Mouse (Mus musculus) left cerebral cortex, adult 11 months (tissue): ENCODE data around the gene Lamc2.

Source experiments
- DNase-seq: peaks from one replicate; pipeline ENCODE4 v3.0.0; 2022; ENCODE audit warnings: low spot score

The Lamc2 gene

DNA sequence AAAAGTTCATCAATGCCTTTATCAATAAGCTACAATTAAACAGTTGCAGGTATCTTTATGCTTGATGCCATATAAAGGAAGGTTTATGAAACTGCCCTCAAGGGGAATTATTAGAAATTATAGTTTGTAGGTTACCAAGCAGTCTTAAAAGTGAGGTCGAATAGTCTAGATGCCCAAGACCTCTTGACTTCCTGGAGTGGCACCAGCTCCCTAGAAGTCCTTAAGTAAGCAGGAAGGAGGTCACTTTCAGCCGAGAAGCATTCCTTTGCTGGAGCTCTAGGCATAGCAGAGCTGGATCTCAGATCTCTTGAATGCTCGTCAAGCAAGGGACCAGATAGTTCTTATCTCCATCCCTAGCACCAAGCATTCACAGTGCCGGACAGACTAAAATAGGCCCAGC is 58.6 kb downstream of the Lamc2 start:
- DNase-seq: no peak

DNA sequence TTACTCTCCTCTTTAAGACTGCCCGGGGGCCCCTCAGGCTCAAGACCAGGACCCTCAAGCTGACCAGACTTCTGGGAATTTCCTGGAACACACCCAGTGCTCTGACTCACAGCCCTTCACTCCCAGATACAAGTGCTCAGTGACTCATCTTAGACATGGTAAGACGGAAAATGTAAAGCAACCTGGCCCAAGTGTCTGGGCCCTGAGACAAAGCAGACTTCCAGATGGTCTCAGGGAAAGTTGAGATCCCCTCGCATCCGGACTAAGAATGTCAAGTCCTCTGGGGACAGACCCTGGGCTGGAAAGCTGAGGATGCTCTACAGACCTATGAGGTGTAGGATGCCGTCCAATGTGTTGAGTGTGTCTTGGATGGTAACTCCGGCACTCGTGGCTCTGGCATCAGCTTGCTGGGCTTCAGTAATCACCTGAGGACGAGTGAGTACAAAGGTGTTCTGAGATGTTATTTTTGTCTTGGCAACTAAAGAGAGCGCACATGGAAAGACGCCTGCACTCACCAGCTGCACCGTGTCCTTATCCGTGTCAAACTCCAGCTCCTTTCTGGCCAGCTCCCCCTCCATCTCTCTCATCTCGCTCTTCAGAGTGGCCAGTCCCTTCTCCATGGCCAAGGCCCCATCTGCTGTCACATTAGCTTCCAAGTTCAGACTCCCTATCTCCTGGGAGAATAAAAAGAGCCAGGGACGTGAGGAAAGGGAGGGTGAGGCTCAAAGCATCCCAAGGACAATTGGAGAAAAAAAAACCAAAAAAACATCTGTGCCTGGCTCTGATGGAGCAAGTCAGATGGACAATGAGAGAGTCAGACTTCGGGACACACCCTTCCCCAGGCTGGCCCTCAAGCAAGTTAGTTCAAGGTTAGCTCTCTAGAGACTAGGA is 59.5 kb downstream of the Lamc2 start:
- DNase-seq: no peak

DNA sequence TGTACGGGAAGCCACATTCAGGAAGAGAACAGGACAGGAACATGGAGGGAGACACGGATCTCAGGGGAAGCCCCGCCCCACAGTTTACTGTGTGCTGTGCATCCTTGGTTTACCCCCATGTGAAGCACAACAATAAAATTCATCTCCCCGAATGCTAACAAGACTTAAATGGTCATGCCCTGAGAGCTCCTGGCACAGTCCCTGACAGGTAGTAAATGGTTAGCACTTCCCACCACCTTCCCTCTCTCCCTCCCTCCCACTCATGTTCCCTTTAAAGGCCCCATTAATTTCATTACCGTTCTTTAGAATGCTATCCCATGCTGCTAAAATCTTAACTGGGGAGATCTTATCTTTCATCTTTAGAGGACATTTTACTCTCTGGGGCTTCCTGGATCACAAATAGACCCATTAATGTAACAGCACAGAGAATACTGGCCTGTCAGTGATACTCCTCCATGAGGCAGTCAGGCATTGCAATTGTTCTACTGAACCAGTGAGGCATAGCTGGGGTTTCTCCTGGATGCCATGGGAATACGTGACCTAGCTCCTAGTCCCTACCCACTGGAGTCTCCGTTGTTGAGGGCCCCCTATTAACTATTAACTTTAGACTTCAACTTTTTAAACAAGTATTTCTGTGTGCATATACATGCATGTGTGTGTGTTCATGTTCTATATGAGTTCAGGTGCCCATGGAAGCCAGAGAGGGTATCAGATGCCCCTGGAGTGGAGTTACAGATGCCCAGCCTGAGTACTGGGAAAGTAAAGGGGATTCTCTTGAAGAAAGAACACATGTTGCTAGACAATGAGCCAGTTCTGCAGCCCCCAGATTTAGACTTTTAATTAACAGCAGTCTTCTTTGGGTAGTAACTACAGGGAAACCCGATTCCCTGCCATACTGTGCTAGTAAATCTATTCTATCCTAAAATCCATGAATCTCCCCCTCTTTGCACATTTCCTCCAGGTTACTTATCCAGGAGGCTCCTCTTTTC is 60.7 kb downstream of the Lamc2 start:
- DNase-seq: no peak

DNA sequence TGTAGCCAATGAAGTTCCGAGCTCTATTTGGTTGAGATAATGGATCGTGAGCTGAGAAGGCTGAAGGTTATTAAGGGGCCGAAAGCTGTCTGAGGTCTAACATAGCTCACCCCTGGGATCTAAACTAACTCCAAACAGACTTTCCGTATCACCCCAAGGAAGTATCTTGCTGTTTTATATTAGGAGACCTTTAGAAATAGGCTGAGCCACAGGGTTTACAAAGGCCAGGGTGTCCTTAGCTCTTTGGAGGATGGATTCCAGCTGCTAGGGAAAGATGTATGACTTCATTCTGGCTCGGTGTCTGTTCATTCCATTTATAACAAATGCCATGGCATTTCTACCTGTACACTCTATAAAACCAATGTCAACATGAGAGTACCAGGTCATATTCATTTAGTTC is 61.7 kb downstream of the Lamc2 start:
- no peak for DNase-seq

DNA sequence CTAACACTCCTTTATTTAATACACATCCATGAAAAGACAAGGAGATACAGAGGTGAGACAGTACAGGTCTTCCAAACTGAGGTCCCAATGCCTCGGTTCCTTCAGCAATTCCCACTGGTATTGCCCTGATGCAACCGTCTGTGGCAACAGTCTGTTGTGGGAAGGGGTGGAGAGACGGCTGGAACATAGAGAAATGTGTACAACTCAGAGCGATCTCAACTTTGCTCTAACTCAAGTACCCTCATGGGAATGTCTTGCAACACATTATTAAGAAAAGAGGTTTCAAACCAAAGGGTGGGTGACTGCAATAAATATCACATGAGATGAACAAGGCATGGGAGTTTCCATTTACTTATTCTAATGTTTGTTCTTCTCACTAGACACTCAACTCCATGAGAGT is 63.5 kb downstream of the Lamc2 start:
- no peak for DNase-seq

DNA sequence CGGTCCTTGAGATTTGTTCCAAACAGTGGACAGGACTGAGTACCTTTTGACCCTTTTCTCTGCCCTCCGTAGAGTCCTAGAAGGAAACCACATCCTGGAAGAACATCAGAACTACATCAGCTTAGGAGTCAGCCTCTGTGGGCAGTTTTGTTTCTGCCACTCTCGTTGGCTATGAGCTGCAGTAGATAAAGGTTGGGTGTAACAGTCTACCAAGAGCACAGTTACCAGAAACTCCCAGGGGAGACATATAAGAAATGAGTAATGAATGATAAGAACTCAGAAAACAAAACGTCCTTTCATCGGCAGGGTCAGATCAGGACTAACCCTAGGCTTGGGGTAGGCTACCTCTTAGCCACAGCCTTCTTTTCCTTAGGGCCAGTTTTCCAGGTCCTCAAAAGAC is 64.9 kb downstream of the Lamc2 start:
- no peak for DNase-seq

DNA sequence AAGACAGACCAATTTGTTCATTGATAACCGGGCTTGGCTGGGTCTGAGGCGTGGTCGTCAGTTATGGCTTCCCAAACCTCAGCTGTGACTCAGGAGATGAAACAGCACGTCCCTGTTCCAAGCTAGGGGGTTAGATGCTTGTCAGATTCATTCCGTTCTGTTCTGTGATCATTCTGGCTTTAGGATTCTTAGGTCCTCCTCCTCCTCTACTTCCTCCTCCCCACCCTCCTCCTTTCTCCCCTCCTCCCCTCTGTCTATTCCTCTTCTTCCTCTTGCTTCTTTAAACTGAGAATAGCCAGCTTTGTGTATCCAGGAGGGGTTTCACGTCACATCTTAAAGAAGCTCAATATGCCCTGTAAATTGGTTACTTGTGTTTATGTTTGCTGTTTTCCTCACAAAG is 65.7 kb downstream of the Lamc2 start:
- DNase-seq: no peak

DNA sequence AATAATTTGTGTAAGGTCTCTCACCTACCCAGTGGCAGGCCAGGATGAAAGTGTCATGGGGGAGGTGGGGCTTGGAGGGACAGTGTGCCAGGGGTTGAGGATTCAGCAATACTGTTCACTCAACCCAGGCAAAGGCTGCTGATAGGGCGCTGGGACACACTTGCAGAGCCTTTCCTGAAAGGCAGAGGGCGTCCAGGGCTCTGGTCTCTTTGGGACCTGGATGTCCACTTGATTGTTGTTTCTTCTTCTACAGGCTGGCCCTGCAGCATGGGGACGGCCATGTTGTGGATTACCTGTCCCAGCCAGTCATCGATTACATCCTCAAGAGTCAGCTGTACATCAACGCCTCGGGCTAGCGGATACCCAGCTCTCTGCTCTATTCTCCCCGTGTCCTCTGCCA is 70.9 kb downstream of the Lamc2 start:
- no peak for DNase-seq

DNA sequence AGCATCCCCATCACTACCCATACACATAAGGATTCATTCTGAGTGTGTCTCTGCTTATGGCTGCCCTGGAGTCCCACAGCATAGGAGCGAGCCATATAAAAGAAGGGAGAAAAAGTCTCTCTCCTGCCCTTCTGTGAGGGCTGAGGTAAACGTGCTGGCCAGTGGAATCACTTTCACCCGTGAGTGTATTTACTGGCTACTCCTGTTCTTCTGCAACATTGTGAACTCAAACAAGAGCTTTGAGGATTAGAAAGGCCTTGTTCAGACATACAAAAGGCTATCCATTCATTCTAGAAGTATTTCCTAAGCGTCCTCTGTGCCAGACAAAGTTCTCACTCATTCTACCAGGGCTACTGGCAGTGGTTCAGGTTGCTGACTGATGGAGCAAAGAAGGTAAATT is 74.7 kb downstream of the Lamc2 start:
- DNase-seq: no peak

DNA sequence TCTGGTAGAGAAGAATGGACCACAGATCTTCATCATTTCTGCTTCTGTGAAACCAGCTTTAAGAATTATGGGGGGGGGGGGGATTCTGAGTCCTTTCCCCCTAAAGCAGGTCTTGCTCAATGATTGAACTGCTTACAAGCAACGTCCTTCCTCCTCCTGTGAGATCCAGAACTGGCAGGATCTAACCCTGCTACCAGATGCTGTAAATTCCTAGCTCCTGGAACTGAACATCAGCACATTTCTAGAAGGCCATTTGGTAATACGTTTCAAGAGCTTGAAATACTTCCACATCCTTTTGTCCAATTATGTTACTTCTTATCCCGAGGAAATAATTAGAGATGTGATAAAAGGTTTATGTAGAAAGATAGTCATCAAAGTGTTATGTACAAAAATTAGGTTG is 76.4 kb downstream of the Lamc2 start:
- DNase-seq: no peak

DNA sequence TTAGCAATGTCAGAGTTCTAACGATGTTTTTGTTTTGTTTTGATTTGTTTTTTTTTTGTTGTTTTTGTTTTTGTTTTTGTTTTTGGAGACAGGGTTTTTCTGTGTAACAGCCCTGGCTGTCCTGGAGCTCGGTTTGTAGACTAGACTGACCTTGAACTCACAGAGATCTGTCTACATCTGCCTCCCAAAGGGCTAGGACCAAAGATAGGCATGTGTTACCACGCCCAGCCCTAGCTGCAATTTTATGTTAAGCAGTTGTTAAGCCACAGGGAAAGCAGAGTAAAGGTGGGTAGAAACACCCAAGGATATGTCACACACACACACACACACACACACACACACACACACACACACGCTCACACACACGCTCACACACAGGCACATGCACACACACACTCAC is 76.9 kb downstream of the Lamc2 start:
- DNase-seq: no peak

DNA sequence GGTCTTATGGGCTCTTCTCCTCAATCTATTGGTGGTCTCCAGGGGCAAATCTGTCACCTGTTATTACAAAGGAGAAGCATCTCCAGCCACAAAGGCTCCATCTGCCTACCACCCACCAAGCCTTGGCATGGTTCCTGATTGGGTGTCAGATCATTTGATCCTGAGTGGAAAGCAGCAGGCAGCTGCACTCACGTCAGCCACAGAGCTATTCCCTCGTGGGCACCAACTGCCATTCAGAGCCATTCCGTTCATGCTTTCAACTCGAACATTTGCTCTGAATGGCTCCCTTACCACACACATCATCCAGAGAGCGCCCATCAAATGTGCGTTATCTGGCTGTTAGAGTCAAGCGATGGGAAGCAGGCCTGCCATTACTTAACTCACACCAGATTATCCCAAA is 78.4 kb downstream of the Lamc2 start:
- no peak for DNase-seq

DNA sequence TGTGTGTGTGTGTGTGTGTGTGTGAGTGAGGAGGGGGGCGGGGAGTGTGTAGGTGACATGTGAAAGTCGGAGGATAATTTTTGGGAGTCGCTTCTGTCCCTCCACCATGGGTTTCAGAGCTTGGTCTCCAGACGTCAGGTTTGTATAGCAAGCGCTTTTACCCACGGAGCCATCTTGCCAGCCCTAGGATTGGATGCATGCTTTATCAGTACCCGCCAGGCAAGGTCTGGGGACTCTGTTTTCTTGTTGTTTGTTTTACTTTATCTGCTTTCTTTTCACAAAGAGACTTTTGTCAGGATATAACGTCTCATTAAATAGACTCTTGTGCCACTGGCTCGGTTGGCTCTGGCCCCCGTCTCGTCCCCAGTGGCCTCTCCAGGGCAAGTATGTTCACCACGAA is 81.4 kb downstream of the Lamc2 start:
- DNase-seq: no peak

DNA sequence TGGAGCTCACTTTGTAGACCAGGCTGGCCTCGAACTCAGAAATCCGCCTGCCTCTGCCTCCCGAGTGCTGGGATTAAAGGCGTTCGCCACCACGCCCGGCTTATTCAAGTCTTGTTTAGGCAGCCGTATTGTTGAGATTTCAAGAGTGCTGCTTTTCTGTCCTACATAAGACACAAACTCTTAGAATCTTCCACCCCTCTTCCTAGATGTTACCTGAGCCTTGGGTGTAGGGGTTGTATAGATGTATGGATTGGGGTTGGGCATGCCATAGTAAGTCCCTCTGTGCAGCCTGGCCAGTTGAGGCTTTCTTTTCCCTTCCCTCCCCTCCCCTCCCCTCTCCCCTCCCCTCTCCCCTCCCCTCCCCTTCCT is 83.1 kb downstream of the Lamc2 start:
- no peak for DNase-seq

DNA sequence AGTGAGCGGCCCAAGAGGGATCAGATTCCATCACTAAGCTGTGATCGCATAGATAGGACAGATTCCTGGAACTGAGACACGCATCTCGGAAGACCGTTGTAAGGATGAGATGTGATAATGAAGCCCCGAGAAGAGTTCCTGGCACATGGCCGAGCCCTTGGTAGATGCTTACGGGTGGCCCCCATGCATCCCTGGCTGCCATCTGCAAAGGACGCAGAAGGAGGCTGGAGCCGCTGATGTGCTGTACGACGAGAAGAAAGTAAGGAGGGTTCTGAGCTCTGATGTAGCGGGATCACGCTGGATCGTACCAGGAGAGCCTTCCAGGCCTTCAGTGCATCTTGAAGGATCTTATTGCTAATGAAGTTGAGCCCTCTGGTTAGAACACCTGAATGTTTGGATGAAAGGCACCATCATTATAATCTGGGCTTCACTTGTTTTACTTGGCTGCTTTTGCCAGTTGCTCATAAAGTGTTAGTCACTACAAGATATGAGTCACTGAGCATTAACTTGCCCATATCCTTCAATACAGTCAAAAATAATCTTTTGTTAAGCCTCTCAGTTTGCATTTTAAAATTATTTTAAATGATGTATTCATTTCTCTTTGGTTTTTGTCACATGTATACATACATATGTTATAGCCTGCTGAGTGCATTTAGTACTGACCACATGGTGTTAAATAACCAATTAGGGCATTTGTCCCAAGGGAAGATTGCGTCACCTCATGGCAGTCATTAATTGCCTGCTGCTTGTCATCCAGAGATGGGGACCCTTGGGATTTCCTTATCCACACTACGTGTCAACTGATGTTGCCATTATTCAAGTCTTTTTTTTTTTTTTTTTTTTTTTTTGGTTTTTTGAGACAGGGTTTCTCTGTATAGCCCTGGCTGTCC is 83.7 kb downstream of the Lamc2 start:
- DNase-seq: no peak

DNA sequence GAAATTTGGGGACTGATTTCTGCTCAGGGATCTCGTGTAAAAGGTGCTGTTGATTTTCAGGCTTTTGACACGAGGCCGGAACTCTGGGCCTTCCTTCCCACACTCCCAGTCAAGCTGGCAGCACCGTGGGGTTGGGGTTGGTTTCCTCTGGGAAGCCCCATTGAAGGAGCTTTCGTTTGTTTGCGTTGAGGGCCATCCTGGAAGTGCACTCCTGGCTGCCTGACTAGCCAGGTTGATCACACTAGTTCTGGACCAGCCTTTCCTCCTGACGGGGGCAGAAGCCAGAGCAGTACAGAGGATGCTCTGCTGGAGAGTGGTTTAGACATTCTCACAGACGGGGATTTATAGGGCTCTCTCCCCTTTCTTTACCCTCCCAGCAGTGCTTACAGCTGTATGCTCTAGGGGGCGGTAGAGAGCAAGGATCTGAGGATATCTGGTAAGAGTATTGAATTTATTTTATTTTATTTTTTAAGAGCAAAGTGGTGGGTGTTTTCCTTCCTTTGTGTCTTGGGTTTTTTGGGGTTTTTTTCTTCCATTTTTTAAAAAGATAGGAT is 84.8 kb downstream of the Lamc2 start:
- peak; percentile 15 for DNase-seq

DNA sequence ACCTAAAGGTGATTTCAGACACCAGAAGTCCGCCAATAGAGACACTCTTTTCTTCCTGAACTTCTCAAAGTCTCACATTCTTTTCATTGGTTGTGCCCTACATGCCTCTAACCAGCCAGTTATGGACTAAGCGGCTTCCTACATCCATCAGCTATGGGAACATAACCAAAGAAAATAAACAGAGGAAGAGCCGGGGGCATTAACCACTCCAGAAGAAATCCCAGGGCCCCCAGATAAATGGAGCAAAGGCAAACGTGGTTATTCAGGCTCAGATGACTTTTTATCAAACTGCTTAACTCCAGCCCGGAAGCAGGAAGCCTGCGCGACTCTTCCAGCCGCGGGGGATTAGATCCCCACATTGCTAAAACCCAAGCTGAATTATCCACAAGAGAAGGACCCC is 85.3 kb downstream of the Lamc2 start:
- no peak for DNase-seq

DNA sequence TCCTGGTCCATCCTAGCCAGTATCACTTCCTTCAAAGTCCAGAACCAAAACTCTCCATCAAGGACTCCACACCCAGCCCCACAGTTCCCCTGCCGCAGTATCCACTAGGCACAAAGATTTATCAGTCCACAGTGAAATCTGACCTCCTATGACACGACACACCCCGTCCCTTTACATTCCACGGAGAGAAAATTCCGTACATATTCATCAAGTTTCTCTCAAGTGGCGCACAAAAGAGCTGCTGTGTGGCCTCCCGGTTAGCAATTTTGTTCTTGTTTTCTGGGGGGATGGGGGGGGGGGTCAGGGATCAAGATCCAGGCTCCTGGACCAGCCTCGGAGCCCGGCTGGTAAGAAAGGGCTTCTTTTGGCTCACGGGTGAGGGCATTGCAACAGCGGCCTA is 87.7 kb downstream of the Lamc2 start:
- DNase-seq: no peak

DNA sequence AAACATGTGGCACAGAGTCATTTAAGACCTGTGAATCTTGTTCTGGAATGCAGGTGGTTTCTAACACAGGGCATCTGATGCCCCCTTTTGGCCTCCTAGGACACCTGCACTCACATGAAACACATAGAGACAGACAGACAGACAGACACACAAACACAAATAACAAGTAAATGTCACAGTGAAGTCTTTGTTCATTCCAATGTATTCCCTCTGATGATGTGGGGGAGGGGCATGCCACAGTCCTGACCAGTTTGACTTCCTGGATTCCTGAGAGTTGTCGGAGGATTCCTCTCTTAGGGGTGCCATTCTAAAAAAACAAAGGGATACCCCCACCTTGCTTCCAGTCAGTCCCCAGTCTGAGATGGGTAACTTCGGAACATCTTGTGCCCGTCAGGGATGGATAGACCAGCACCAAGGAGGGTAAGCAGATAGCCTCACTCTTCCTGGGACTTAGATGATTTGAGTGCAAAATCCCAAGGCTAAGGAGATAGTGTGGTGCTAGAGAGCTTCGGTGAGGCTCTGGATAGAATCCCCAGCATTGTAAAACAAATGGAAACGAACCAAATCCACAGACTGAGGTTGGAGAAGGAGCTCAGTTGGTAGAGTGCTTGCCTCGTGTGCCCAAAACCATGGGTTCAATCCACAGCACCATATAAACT is 89.1 kb downstream of the Lamc2 start:
- DNase-seq: no peak

DNA sequence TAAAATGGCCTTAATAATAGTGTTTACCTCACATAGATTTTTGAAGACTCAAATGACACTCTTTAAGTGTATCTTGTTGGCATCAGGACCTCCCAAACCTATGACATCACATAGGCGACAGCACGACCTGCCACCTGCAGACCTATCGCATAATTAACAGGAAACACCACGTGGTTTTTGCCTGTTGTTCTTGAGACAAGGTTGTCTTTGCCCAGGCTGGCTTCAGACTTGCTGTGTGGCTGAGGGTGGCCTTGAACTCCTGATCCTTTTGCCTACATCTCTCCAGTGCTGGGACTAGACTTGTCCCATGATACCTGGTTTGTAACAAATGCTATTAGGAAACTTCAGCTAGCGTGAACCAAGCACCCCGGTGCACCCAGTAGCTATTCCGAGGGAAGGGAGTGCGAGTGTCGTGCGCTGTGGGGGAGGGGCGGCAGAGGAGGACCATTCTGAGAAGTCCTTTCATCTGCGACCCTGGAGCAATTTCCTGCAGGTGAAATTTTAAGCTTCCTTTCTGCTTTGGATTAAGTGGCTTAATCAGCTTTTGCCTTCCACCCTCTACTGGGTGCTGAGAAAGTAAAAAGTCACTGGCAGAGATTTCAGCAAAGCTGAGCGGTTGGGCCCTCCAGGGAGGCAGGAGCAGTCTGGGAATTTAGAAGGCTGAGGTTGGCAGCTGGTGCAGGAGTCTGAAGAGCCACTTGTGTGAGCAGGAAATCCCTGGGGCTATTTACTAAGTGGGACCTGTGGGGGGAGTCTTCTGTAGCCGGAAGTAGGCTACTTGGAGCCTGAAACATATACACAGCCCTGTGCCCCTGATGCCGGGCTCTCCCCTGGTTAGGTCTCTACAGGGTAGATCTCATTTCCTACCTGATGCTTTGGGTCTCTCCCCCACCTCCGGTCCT is 90.2 kb downstream of the Lamc2 start:
- DNase-seq: no peak
